Mouse (Mus musculus): ENCODE results near the gene Gm32742. TPM values are rescaled to one million over a fixed set of nuclear protein-coding genes. Genes with fewer than 3 reads are reported as not detected.

The Gm32742 gene
- total RNA-seq (2021) = not detected

DNA sequence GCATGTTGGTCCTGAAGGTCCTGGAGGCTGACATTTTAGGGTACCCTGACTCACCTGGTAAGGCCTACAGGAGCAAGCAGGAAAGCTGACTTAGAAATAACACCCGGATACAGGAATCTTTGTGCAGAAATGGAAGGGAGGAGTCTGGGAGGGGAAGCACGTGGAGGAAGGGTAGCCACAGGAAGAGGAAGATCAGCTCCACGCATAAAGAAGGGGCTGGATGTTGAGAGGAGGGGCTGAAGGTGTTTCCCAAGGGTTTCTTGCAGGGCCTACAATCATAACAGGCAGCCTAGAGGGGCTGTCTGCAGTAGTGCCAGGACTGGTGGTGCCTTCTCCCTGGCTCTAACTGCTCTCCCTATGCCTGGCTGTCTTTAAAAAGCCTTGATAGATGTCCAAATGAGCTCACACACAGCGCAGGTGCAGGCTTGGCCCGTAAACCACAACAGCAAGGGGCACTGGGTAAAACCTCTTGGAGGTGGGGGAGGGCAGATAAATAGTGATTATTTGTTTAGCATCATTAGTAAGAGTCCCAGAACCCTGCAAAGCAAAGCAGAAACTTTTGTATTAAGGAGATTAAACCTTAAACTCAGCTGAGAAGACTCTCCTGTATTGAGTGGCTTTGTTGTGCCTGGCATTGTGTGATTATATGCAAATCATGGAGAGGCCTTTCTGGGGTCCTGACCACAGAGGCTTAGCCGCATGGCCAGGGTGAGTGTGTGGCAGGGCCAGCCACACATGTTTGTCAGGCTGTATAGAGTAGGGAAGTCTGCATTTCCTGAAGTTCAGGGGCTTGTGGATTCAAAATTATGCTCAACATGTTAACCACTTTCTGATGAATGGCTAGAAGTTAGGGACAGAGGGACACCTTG, at the start of gene Gm32742:
Gene Gm32742, minus strand, starts transcription at position 206 of the 869 bp plus-strand sequence.
- intact Hi-C loops (cut with DNase I) = no loop called here
- no peak for DNase-seq (ENCODE audit: low spot score)

DNA sequence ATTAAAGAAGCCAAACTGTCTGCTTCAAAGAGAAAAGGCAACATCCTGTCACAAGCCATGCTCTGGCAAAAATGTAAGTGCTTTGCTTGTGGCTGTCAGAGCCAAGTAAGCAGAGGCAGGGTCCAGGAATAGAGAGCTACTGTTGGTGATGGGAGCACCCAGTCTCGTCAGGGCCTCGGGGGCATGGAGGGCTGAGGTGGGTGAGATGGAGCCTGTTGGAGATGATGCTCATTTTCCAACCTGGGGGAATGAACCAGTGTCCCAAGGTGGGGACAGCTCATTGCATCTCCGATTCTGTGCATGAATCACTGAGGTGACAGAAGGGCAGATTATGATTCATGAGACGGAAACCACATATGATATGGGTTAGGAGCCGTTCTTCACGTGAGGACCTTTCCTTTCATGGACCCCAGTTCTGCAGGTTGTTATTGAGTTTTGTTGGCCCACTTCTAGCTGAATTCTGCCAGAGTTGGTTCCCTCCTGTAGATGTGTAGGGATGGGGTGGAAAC, 48.5 kb upstream of the Gm32742 start:
- intact Hi-C loops (cut with DNase I) = no loop called here
- no peak for DNase-seq (ENCODE audit: low spot score)

DNA sequence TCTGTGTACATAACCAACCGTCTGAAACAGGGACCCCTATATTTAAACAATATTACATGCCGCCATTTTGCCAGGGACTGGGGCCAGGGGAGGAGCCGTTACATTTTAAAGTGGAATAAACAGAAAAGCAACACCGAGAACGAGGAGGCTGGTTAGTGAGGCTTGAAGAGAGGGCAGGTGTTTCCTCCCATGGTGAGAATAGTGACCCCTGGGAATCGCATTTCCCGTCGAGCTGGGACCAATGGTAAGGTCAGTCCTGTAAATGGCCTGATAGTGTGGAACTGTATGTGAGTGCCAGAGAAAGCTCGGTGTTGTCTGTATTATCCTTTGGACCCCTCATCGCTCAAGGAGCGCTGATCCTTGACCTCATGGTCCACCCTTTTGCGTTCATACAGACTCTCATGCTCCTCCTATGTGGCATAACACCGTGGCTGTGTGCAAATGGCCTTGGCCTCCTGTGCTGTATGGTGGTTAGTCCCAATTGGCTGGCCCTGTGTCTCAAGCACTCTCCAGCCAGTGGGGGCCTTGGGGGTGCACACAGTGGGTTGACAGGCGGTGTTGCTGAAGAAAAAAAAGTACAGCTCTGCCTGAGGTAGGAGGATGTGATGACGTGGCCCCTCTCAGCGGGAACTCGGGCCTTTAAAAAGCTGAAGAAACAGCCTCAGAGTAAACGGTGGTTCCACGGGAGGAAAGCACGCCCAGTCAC, 47.9 kb upstream of the Gm32742 start, which contains the start of gene Pou2af1:
Gene Pou2af1, plus strand, starts transcription at position 686 of the 706 bp plus-strand sequence.
- DNase-seq (ENCODE audit: low spot score) = no peak
- intact Hi-C loops (cut with DNase I) = no loop called here

DNA sequence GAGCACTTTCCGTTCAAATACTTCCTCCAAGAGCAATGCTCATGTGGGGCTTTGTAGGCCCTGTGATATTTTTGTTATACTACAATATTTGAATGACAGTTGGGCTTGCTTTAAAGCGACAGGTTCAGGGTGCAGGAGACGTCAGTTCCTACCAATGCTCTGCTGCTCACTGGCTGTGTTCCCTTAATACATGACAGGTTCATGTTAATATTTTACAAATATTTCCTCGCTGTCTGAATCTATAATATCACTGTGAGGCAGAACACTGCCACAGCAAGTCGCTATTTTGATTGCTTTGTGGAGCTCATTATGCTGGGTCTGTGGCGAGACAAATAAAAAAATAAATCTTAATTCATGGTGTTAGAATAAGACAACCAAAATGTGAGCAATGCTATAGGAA, 45.9 kb upstream of the Gm32742 start:
- intact Hi-C loops (cut with DNase I) = no loop called here
- DNase-seq (ENCODE audit: low spot score) = no peak

DNA sequence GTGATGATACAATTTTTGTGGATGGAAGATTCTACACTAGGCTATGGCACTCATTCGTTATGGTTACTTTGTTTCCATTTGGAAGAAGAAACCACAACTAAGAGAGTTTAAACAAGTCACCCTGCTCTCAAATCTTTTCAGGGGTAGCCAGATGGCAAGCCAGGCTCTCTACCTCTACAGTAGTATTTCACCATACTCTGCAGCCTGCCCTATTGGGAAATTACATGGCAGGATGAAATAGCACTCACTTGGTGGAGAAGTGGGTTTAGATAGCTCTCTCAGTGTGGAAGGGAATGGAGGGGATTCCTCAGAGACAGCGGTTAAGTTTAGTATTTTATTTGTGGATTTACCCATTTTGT, 43.6 kb upstream of the Gm32742 start:
- intact Hi-C loops (cut with DNase I) = no loop called here
- no peak for DNase-seq (ENCODE audit: low spot score)

DNA sequence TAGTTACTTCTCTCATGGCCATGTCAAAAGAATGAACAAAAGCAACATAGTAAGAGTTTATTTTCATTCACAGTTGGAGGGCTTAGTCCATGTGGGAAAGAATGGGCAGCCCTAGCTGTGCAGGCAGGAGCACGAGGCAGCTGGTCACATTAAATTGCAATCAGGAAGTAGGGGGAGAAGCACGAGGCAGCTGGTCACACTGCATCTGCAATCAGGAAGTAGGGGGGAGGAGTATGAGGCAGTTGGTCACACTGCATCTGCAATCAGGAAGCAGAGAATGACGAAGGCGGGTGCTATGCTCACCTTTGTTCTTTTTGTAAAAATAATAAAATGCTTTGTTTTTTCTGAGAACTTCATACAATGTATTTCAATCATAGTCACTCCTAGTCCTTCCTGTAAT, 29.5 kb upstream of the Gm32742 start:
- DNase-seq (ENCODE audit: low spot score) = no peak

DNA sequence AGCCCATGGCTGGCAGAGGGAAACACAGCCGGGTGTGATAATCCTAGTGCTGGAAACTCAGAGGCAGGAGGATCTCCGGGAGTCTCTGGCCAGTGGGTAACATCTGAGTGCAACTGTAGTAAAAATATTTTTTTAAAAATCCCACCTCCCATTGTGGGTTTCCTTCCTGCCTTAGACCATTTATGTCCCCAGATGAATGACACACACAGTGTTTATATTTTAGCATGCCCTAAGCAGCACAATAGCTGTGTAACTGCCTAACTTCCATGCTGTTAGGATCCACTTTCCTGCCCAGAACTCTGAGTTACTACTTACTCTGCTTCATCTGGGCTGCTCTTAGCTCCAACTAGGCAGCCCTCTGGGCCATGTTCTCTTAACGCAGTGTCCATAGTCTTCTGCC, 25.3 kb upstream of the Gm32742 start:
- DNase-seq (ENCODE audit: low spot score) = no peak
- intact Hi-C loops (cut with DNase I) = no loop called here

More for the DNA sequence above, 29.5 kb upstream of the Gm32742 start:
- intact Hi-C loops (cut with DNase I) = no loop called here

DNA sequence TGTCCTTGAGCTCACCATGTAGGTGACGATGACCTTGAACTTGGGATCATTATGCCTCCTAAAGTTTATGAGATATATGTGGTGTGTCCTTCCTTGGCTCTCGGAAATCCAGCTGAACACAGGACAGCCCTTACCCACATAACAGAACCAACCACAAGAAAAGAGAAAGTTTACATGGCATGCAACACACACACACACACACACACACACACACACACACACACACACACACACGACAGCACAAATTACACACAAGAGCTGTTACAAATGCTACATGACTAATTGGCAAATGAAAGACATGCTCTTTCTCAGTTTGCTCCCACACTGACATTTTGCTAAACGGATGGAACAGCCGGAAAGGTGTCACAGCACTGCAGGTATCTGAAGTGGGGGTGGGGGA, 20.6 kb upstream of the Gm32742 start:
- intact Hi-C loops (cut with DNase I) = no loop called here
- DNase-seq (ENCODE audit: low spot score) = no peak

DNA sequence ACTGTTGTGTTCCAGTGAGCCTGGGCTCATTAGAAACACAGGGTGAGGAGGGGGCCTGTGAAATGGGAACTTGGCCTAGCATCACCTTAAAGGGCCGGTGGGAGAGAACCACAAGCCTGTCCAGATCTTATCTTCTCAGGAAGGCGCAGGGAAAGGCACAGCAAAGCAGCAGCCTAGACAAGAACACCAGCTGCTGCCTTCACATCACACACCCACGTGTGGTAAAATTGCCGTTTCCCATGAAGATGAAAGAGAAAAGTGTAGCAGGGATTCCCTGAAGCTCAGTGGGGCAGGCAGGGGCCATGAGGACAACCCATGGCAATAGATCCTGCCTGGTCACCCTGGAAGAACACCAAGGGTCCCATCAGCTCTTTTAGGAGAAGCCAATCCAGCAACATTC, 20.1 kb upstream of the Gm32742 start:
- no peak for DNase-seq (ENCODE audit: low spot score)
- intact Hi-C loops (cut with DNase I) = no loop called here

DNA sequence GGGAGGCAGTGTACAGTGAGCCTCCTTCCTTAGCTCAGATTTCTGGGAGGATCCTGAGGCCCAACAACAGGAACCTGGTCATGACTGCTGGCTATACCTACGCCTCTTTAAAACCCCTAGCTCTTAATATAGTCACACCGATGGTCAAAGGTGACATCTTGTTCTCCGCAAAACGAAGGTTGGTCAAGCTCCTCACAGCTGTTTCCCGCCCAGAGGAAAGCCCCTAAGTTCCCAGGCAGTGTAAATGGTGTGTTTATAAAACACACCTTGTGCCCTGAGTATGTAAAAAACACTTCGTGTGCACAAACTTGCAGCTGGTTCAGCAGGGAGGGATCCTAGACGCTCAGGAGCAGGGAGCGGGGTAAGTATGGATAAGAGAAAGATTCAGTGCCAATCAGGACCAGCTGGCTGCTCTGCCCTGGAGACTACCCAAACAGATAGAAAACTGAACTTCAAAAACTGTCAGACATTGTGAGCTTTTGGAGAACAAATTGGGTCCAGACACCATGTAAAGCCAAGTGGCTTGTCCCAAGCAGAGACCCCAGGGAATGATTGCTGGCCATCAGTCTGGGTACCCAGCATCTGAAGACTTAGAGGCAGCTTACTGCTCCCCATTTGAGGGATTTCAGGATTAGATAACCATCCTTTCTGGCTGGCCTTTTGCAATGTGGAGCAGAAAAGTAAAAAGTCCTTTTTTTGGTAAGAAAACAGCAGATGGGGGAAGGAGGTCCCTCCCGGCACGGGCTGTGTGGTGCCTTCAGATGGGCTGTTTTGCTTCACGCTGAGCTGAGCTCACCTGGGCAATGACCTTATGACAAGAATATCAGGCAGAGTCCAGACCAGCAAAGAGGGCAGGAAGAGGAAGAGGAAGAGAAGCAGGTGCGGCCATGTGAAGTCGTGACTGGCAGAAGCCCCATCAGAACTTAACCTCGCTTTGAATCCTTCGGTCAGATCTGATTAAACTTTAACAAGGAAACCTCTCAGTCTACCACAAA, 17.7 kb upstream of the Gm32742 start:
- intact Hi-C loops (cut with DNase I) = no loop called here
- DNase-seq (ENCODE audit: low spot score) = no peak

DNA sequence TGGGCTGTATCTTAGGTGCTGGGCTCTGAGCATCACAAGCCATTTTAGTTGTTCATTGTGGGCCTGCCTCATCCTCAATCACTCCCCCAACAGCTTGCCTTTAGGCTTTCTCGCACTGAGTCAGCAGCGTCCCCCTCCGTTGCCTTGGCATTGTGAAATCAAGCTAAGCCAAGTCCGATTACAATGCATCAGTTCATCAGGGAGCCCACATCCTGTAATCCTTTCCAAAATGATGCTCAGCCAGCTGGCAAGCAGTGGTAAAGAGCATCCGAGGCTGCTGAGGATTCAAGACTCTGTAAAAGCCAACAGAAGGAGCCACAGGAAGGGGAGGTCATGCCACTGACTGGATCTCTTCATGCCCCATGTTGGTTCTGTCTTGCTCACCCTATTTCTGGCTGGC, 15.3 kb upstream of the Gm32742 start:
- intact Hi-C loops (cut with DNase I) = no loop called here
- DNase-seq (ENCODE audit: low spot score) = peak; percentile 7

DNA sequence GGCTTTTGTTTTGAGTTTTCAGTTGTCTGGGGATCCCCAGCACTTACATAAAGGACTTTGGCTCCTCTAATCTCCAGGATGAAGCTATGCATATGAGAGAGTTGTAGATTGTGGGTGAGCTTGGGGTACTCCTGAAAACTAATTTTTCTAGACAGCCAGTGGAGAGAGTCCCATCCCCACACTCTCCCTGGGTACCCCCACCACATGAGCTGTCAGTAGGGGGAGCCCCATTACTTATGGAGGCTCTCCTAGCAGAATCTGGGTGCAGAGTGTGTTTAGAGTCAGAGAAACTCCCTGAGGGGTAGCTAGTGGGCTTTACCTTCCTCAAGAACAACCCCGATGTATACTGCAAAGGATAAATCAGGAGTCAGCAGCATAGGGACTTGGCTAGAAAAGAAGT, 13.0 kb upstream of the Gm32742 start:
- intact Hi-C loops (cut with DNase I) = no loop called here
- no peak for DNase-seq (ENCODE audit: low spot score)

DNA sequence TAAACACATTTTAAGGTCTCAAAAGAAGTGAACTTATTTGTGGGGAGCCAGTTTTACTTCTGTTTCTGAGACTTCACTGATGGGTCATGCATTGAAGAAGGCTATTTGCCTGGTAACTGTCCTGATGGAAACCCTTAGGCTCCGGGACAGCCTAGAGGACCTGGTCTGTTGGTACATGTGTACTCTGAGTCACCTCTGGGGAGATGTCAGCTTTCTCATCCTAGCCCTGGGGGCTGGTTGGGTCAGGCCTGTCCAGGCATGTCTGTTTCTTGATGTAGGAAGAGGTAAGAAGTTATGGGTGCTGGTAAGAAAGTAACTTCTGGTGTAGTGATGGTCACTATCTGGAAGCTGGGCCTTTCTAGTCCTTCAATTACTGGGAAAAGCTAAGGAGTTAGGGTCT, 10.4 kb upstream of the Gm32742 start:
- intact Hi-C loops (cut with DNase I) = no loop called here
- DNase-seq (ENCODE audit: low spot score) = no peak

DNA sequence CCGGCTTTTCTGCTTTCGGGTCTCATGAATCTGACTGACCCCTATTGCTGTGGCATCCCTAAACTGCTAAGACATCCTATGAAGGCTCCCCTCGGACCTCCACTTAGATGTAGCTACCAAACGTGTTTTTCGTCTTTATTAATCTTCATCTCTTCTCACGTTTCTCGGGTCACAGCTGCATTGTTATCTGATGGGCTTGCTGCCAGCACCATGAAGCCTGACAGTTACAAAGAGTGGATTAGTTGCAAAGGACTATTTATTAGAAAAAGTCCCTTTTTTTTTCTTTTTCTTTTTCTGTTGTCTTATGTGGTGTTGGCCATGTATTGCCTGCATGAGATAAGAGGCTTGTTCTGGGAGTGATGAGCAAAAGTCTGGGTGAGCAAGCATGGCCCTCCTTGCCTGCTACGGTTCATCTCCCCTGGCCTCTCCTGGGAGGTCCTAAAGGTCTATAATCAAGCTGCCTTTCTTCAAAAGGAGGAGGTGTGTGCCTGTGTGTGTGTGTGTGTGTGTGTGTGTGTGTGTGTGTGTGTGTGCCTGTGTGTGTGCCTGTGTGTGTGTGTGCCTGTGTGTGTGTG, 9.7 kb upstream of the Gm32742 start:
- intact Hi-C loops (cut with DNase I) = no loop called here
- DNase-seq (ENCODE audit: low spot score) = no peak

DNA sequence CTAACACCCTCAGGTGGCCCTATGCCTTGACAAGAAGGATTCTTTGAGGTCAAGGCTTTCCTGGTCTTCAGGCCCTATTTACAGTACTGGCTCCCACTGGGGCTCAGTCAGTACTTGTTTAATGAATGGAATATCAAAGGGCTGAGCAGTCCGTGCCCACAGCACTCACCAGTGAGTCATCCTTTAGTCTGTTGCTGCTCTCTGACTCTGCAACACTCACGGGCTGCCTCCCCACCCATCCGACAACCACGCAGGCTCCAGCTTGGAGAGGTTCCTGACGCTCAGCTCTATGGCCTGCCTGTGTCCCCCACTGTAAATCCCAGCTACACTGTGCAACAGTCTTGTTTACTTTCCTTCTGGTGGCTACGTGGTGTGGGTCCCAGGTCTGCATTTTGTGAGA, 5.0 kb upstream of the Gm32742 start:
- no peak for DNase-seq (ENCODE audit: low spot score)
- intact Hi-C loops (cut with DNase I) = no loop called here

DNA sequence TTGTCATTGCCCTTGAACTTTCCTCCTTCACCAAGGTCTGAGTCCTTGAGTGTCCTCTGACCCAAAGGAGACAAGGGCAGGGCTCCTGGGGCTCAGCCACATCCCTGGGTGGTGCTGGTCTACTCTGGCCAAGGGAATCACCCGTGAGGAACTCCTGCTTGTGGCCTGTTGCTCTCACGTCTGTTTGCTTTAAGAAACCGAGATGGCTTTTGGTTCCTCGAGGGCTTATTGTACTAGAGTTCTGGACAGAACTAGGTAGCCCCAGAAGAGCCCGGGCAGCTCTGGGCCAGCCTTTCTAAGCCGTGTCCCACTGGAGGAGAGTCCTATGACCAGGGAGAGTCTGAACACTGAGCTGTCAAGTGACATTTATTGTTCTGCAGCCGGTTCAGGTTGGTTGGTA, 3.8 kb upstream of the Gm32742 start:
- no peak for DNase-seq (ENCODE audit: low spot score)
- intact Hi-C loops (cut with DNase I) = no loop called here

DNA sequence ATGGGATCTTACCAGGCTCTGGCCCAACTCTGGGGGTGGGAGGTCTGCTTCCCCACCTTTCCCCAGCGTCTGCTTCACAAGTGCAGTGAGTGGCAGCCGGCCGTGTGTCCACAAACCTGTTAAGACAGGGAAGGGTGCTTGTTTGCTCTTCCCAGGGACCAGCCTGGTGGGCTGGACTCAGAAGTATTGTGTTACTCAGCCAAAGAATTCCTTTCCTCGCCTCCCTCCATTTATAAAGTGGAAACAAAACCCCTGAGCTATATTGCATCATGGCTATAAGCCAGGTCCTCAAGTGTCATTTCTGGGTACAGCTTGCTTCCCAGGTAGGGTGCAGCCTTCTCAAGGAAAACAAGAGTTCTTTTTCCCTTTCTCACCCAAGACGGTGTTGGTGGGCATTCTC, 3.4 kb upstream of the Gm32742 start:
- no peak for DNase-seq (ENCODE audit: low spot score)
- intact Hi-C loops (cut with DNase I) = no loop called here

DNA sequence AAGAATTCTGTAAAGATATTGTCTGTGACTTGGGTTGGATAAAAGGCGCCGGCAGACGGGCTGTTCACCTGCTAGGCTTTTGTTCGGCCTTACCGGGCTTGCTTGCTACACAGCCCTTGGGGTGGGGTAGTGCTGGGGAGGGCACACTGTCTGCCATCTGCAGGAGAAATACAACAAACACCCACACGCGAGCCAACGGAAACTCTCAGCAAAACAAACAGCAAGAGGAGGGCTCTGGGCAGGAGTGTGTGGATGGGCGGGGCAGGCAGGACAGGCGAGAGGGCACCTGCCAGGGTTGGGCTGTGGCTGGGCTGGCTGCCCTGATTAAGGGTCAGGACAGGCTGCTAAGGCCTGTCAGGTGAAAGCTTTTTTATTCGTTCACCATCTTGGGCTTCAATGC, 2.6 kb upstream of the Gm32742 start:
- no peak for DNase-seq (ENCODE audit: low spot score)
- intact Hi-C loops (cut with DNase I) = no loop called here

DNA sequence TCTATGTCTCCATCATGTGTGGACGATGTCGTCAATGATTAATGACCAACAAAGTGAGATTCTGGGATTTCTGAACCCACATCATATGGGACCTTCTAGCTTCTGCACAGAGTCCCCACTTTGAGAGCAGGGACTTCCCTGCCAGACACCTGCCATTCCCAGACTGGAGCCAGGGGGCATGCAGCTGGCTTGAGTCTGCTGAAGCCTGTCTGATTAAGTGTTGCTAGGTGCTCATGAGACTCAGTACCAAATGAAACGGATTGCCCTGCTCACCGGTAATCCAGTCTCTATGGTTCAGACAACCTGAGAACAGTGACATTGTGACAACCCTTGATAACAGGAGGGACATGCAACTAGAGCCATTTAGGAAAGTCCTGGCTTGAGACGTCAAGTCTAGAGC, 1.3 kb downstream of the Gm32742 start:
- intact Hi-C loops (cut with DNase I) = loop anchor here (5.0 kb wide), 1 partner anchor 743 kb away; no protein-coding TSS in a partner anchor
- DNase-seq (ENCODE audit: low spot score) = no peak
